24 mouse cellular contexts compared by ENCODE assay signal in the genomic region with DNA sequence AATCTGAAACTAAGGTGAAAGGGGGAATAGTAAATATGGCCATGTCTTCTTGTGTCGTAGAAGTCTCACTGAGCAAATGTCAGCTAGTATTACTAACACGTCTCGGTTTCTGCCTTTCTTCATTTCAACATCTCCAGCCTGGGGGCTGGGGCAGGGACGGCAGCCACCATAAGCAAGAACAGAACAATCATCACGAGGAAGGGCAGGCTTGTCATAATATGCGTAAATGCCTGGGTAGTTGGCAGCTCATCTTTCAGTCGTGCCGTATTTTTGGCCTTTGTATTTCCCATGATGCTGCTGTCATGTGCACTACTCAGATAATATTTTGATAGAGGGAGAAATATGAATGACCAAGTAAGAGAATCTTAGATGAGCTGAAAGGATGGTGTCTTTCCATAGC.
DNase-seq lines count a peak whose midpoint lies in the region; ATAC-seq and TF ChIP-seq lines count a peak whose summit lies in the region.
"Had no signal": no experiment of that assay in that cellular context is flagged by ENCODE, and none has a peak within 500 bp of the region (broad histone marks: within the 10 kb centered on the region; RNA-seq: fewer than 3 reads in every experiment).

No protein-coding gene starts in this region.

- no peak overlapping the region for H3K27ac ChIP-seq in heart, embryonic 12.5 days (ENCODE audit: poor library complexity, severe bottlenecking)
- H3K27ac ChIP-seq in heart, embryonic 14.5 days (replicated peaks in 1 of 2; ENCODE audit: control insufficient read depth in 1 of 2, insufficient read depth in 1 of 2, low read depth in 2 of 2, low read length in 2 of 2) = 0 out of 4 replicates have a peak overlapping the region, but pooled peaks of 1 of the 2 experiments have one; percentile 28
- H3K27ac ChIP-seq in testis, adult 2 months (ENCODE audit: control insufficient read depth, insufficient read depth, low read depth, low read length) = no peak overlapping the region
- H3K27ac ChIP-seq: embryonic facial prominence, embryonic 12.5 days; embryonic facial prominence, embryonic 15.5 days; forebrain, embryonic 15.5 days; hindbrain, embryonic 12.5 days; hindbrain, embryonic 15.5 days had no signal

- no peak for TF ChIP-seq POLR2A in testis, adult 2 months (IDR thresholded peaks at IDR 0.05; ENCODE audit: control insufficient read depth, low read depth, low read length)

- intact Hi-C loops in heart, postnatal 25 days (cut with DNase I) = loop anchor here (10.0 kb wide), 1 partner anchor 315 kb away; no protein-coding TSS in a partner anchor

- no peaks in the 10 kb centered on the region; the same call in 1 of the 2 replicates for H3K4me1 ChIP-seq in heart, embryonic 12.5 days (replicated peaks)
- peaks cover 6 to 11% of the 10 kb centered on the region in 2 experiments for H3K4me1 ChIP-seq in heart, embryonic 14.5 days (ENCODE audit: control insufficient read depth in 2 of 2, insufficient read depth in 2 of 2, low read length in 2 of 2)
- H3K4me1 ChIP-seq in testis, adult 2 months (ENCODE audit: control insufficient read depth, insufficient read depth, low read length) = no peaks in the 10 kb centered on the region
- H3K4me1 ChIP-seq: embryonic facial prominence, embryonic 12.5 days; embryonic facial prominence, embryonic 15.5 days; forebrain, embryonic 15.5 days; hindbrain, embryonic 12.5 days; hindbrain, embryonic 15.5 days had no signal

- no peaks in the 10 kb centered on the region for H3K36me3 ChIP-seq in heart, embryonic 12.5 days
- no peaks in the 10 kb centered on the region for H3K36me3 ChIP-seq in heart, embryonic 14.5 days (ENCODE audit: control insufficient read depth, insufficient read depth, low read length)
- no peaks in the 10 kb centered on the region for H3K36me3 ChIP-seq in testis, adult 2 months (ENCODE audit: control insufficient read depth, insufficient read depth, low read length)
- H3K36me3 ChIP-seq: embryonic facial prominence, embryonic 12.5 days; embryonic facial prominence, embryonic 15.5 days; forebrain, embryonic 15.5 days; hindbrain, embryonic 12.5 days; hindbrain, embryonic 15.5 days had no signal

- H3K9ac ChIP-seq in heart, embryonic 12.5 days = no peak overlapping the region
- no peak overlapping the region for H3K9ac ChIP-seq in heart, embryonic 14.5 days (ENCODE audit: low read length)
- H3K9ac ChIP-seq: embryonic facial prominence, embryonic 12.5 days; embryonic facial prominence, embryonic 15.5 days; forebrain, embryonic 15.5 days; hindbrain, embryonic 12.5 days; hindbrain, embryonic 15.5 days had no signal

- no peak overlapping the region for H3K4me2 ChIP-seq in heart, embryonic 12.5 days
- peak overlapping the region; percentile 11 for H3K4me2 ChIP-seq in heart, embryonic 14.5 days (ENCODE audit: low read length)
- H3K4me2 ChIP-seq: embryonic facial prominence, embryonic 12.5 days; embryonic facial prominence, embryonic 15.5 days; forebrain, embryonic 15.5 days; hindbrain, embryonic 12.5 days; hindbrain, embryonic 15.5 days had no signal

- WGBS in heart, embryonic 12.5 days = 54% methylated on average over 8 of the region's 8 CpGs
- WGBS in heart, embryonic 14.5 days = 41% methylated on average over 8 of the region's 8 CpGs

- no peaks in the 10 kb centered on the region for H3K27me3 ChIP-seq in heart, embryonic 12.5 days (replicated peaks)
- no peaks in the 10 kb centered on the region for H3K27me3 ChIP-seq in heart, embryonic 14.5 days (ENCODE audit: control insufficient read depth, insufficient read depth, low read length)
- no peaks in the 10 kb centered on the region for H3K27me3 ChIP-seq in testis, adult 2 months (ENCODE audit: control insufficient read depth, insufficient read depth, low read length)
- H3K27me3 ChIP-seq: embryonic facial prominence, embryonic 12.5 days; embryonic facial prominence, embryonic 15.5 days; forebrain, embryonic 15.5 days; hindbrain, embryonic 12.5 days; hindbrain, embryonic 15.5 days had no signal

- peak; percentile 21 to 47 for DNase-seq in heart, adult 18-20 months
- DNase-seq in heart, postnatal 25 days (ENCODE audit: low spot score) = no peak
- no peak for DNase-seq in testis, postnatal 14 days (ENCODE audit: low spot score)
- DNase-seq in heart, postnatal 4 days = peak; percentile 49
- no peak for DNase-seq in kidney, postnatal 14 days
- DNase-seq: adrenal gland, adult 2 months; adrenal gland, postnatal 14 days; cerebellum, adult 11 months; cerebellum, adult 2 months; cerebellum, adult 9-11 months; cerebellum, postnatal 25 days; gastrocnemius, postnatal 10 days; gastrocnemius, postnatal 36 days; kidney, adult 2 months had no signal

- no peak overlapping the region for H3K4me3 ChIP-seq in heart, embryonic 12.5 days
- H3K4me3 ChIP-seq in heart, embryonic 14.5 days (ENCODE audit: control insufficient read depth in 1 of 2, insufficient read depth in 1 of 2, low read depth in 1 of 2, low read length in 2 of 2) = no peak overlapping the region
- H3K4me3 ChIP-seq in testis, adult 2 months (ENCODE audit: control insufficient read depth, low read depth, low read length) = peak overlapping the region; percentile 35
- H3K4me3 ChIP-seq: embryonic facial prominence, embryonic 12.5 days; embryonic facial prominence, embryonic 15.5 days; forebrain, embryonic 15.5 days; hindbrain, embryonic 12.5 days; hindbrain, embryonic 15.5 days had no signal

- ATAC-seq in heart, embryonic 12.5 days (ENCODE audit: insufficient number of reproducible peaks, low FRiP score) = no peak
- no peak for ATAC-seq in heart, embryonic 14.5 days (ENCODE audit: insufficient number of reproducible peaks, insufficient read depth, low FRiP score, low read depth)
- ATAC-seq: CD4-positive, CD25-positive, alpha-beta regulatory T cell, adult 4 months; forebrain, embryonic 15.5 days; intestine, postnatal 0 days had no signal

- no peak for TF ChIP-seq CTCF in testis, adult 2 months (IDR thresholded peaks at IDR 0.05; ENCODE audit: control insufficient read depth, insufficient read depth, insufficient replicate concordance, low read depth, low read length)

- H3K9me3 ChIP-seq in heart, embryonic 12.5 days (replicated peaks) = no peaks in the 10 kb centered on the region
- no peaks in the 10 kb centered on the region for H3K9me3 ChIP-seq in heart, embryonic 14.5 days (ENCODE audit: control insufficient read depth, low read length)
- H3K9me3 ChIP-seq: embryonic facial prominence, embryonic 12.5 days; embryonic facial prominence, embryonic 15.5 days; forebrain, embryonic 15.5 days; hindbrain, embryonic 12.5 days; hindbrain, embryonic 15.5 days had no signal

Comparison
In these comparisons a context has a peak if more than half of its experiments do, and no peak if none do; other contexts are left out.
1. DNase-seq: peak in heart, adult 18-20 months (2 of 2) and heart, postnatal 4 days (single experiment); none in heart, postnatal 25 days (single experiment), testis, postnatal 14 days (single experiment) and kidney, postnatal 14 days (single experiment).